Mouse (Mus musculus) lung, postnatal 0 days (tissue): ENCODE measurements around the gene Clip1.

ENCODE experiments used
- CTCF ChIP-seq: IDR thresholded peaks from 2 replicates; pipeline ENCODE4 v1.5.1; 2016; ENCODE audit warnings: antibody characterized with exemption, mild to moderate bottlenecking
- EP300 ChIP-seq: IDR thresholded peaks from 2 replicates; pipeline ENCODE4 v1.6.1; 2016; ENCODE audit warnings: antibody characterized with exemption, mild to moderate bottlenecking, control low read depth

DNA sequence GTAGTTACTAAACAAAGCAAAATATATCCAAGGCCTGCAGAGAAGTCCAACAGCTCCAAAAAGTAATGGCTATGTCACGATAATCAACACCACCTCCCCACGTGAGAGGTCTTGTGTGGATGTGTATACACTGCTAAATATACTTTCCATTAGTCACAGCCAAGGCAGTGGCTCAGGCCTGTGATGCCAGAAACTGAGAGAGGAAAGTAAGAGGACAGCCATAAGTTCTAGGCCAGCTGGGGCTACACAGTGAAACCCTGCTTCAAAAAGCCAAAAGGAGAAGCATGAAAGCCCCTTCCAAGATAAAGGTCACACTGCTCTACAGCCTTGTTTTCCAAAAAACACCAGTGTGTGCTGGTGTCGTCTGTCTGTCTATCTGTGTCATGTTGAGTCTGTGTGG lies 22.8 kb downstream of the Clip1 start:
- no peak for TF ChIP-seq CTCF
- no peak for TF ChIP-seq EP300
